Mouse (Mus musculus) intestine, embryonic 16.5 days (tissue): ENCODE measurements around the gene Hist2h4. TPM values are rescaled to one million over a fixed set of nuclear protein-coding genes. Genes with fewer than 3 reads are reported as not detected.

Experiments used
- ATAC-seq: fragments of 200-750 bp; cut with Nextera tagmentation; 2 replicates; pipeline ENCODE4 v1.8.0; 2017; ENCODE audit warnings: moderate TSS enrichment, moderate library complexity
- H3K27ac ChIP-seq: fragments of 300-500 bp; sonication (generic); 2 replicates; pipeline ENCODE4 v1.5.1; 2014; ENCODE audit warnings: mild to moderate bottlenecking, low read length
- H3K27me3 ChIP-seq: fragments of 300-500 bp; sonication (generic); replicated peaks from 2 replicates; pipeline ENCODE4 v1.6.1; 2014; ENCODE audit warnings: low read length, control low read depth, mixed read lengths; ENCODE audit not compliant: control insufficient read depth, insufficient read depth
- H3K36me3 ChIP-seq: fragments of 300-500 bp; sonication (generic); 2 replicates; pipeline ENCODE4 v1.6.1; 2014; ENCODE audit warnings: low read length, control low read depth; ENCODE audit not compliant: control insufficient read depth, insufficient read depth
- H3K4me1 ChIP-seq: fragments of 300-500 bp; sonication (generic); 2 replicates; pipeline ENCODE4 v1.6.1; 2014; ENCODE audit warnings: low read length, control low read depth, mixed read lengths; ENCODE audit not compliant: control insufficient read depth, insufficient read depth
- H3K4me2 ChIP-seq: fragments of 300-500 bp; sonication (generic); 2 replicates; pipeline ENCODE4 v1.6.1; 2014; ENCODE audit warnings: low read depth, low read length, control low read depth
- H3K4me3 ChIP-seq: fragments of 300-500 bp; sonication (generic); 2 replicates; pipeline ENCODE4 v1.5.1; 2014; ENCODE audit warnings: mild to moderate bottlenecking, low read length
- H3K9ac ChIP-seq: fragments of 300-500 bp; sonication (generic); 2 replicates; pipeline ENCODE4 v1.6.1; 2014; ENCODE audit warnings: low read depth, low read length
- H3K9me3 ChIP-seq: fragments of 300-500 bp; sonication (generic); 2 replicates; pipeline ENCODE4 v1.6.1; 2016; ENCODE audit warnings: low read length, control low read depth; ENCODE audit not compliant: control insufficient read depth
- whole genome bisulfite sequencing: fragments of 180-500 bp; shearing (Covaris S2); extraction: QIAGEN DNeasy Blood & Tissue Kit; methylation state at CpG from one replicate; pipeline ENCODE4 v1.1.7; 2014; 5-methylcytosine and 5-hydroxymethylcytosine counted together
- polyA plus RNA-seq: library from polyadenylated mRNA; unstranded; fragments of >200 nt; fragmentation: Nextera tagmentation; extraction: Ambion mirVana; gene quantifications from 2 replicates; pipeline ENCODE4 v1.2.1, GENCODE M21; 2015

Gene Hist2h4
- polyA plus RNA-seq, 1 experiment from 2014 or later: 5.3 TPM

DNA sequence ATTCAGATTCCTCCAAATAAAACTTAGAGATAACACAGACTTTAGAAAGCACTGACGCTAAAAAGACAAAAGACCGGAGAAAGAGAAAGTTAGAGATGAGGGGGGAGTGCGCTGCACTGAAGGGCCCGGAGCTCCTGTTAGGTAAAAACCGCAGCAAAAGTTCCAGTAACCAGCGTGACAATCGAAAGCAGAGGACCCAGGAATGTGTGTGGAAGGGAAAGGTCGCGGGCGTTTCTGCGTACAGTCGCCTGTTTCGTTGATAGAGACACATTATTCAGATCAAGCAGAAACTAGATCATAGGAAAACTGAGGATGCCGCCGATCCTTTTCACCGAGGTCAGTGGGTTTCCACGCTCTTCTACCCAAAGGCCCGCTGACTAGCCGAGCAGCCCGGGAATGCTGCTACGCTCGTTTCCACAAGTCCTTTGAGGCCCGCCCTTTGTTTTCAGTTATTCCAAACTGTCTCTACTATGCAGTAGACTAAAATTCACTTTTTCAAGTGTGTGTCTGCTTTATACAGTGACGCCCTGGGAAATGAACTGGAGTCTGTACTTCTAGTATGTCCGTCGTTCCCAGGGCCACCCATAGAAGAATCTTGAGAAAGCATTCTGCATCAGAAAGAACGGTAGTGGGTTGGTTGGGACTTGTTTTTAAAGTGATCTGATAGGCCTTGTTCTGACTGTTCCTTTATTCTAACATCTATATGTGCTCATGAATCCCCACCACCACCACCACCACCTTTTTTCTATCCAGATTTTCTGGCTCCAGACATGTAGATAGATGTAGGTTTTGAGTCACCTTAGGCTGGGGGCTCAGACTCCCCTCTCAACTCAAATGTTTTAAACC lies 670 bp upstream of the Hist2h4 start:
- peak; percentile 36 for ATAC-seq
- no peaks in the 10 kb centered on the region for H3K27me3 ChIP-seq
- peaks cover 17% of the 10 kb centered on the region; the same call in 1 of the 2 replicates for H3K4me1 ChIP-seq
- H3K4me3 ChIP-seq: peak overlapping the region; percentile 64
- H3K27ac ChIP-seq: peak overlapping the region; percentile 97
- H3K9me3 ChIP-seq: no peaks in the 10 kb centered on the region
- WGBS: 6% methylated on average over 27 of the region's 27 CpGs
- H3K9ac ChIP-seq: peak overlapping the region; percentile 79
- peak overlapping the region; percentile 55 for H3K4me2 ChIP-seq
- no peaks in the 10 kb centered on the region for H3K36me3 ChIP-seq

DNA sequence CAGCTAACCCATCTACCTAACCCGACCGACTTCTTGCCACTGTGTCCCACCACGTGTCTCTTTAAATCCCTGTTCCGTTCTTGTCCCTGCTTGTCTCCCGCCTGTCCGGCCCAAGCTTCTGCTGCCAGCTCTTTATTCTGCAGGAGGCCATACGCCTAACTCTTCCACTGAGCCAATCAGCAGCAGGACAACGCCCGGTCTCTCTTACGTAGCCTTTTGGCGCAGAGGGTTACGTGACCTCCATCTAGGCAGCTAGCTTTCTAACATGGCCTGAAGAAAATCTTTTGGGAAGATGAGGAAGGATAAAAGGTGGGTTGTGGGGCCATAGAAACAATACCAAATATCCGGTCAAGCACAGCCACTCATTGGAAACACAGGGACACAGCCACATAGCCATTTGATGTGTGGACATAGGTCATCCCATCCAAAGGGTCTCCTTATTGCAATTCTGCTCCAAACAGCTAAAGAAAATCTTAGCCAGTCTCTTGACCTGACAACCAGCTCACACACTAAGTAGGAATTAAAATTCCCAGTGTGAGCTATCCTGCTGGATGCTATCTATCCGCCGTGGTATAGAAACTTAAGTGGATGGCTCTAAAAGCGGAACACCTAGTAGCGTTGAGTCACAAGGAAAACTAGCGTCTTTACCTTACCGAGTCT lies 765 bp downstream of the Hist2h4 start:
- peak overlapping the region; percentile 67 for H3K4me2 ChIP-seq
- no peaks in the 10 kb centered on the region for H3K9me3 ChIP-seq
- peak; percentile 81 for ATAC-seq
- under 1% methylated on average over 19 of the region's 19 CpGs for WGBS
- H3K27ac ChIP-seq: peak overlapping the region; percentile 98
- H3K4me3 ChIP-seq: peak overlapping the region; percentile 64
- no peaks in the 10 kb centered on the region for H3K27me3 ChIP-seq
- peaks cover 15% of the 10 kb centered on the region; the same call in 1 of the 2 replicates for H3K4me1 ChIP-seq
- peak overlapping the region; percentile 82 for H3K9ac ChIP-seq
- no peaks in the 10 kb centered on the region for H3K36me3 ChIP-seq

DNA sequence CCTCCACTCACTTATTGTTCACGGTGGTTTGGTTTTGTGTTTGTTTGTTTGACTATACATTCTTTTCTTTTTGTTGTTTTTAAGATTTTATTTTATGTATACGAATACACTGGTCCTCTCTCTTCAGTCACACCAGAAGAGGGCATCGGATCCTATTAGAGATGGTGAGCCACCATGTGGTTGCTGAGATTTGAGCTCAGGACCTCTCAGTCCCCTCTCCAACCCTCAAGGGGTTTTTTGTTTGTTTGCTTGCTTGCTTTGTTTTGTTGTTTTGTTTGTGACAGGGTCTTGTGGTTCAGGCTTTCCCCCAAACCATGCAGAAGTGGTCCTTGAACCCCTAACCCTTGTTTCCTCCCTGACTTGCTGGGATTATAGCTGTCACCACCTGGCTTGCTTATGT lies 1.5 kb downstream of the Hist2h4 start:
- Histone ChIP-seq H3K27me3 (no peaks in the 10 kb centered on the region), H3K27ac (peak overlapping the region; percentile 98), H3K36me3 (no peaks in the 10 kb centered on the region), H3K4me3 (peak overlapping the region; percentile 64; the same call in 1 of the 2 replicates), H3K4me2 (peak overlapping the region; percentile 67), H3K9me3 (no peaks in the 10 kb centered on the region), H3K4me1 (peaks cover 15% of the 10 kb centered on the region; the same call in 1 of the 2 replicates), H3K9ac (peak overlapping the region; percentile 82)
- no peak for ATAC-seq
- WGBS: 63% methylated on average over 3 of the region's 3 CpGs

DNA sequence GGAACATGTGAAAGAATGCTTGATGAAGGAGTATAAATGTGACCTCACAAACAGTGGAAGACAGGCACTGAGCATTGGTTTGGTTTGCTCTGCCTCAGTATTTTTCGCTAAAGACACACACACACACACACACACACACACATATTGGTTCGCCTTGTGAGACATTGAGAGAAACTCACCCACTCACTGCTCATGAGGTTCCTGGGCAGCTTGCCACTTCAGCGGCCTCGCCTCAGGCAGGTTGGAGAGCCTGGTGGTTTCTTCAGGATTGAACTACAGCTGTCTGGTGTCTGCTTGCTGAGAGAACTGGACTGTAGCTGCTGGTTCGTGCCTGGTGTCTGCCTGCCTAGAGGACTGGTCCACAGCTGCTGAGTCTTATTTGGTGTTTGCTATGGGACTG lies 2.9 kb downstream of the Hist2h4 start:
- Histone ChIP-seq H3K27ac (no peak overlapping the region), H3K9me3 (no peaks in the 10 kb centered on the region), H3K36me3 (no peaks in the 10 kb centered on the region), H3K4me1 (peaks cover 18% of the 10 kb centered on the region; the same call in 1 of the 2 replicates), H3K9ac (no peak overlapping the region), H3K27me3 (no peaks in the 10 kb centered on the region), H3K4me2 (no peak overlapping the region), H3K4me3 (no peak overlapping the region)
- WGBS: 89% methylated on average over 5 of the region's 5 CpGs
- no peak for ATAC-seq

DNA sequence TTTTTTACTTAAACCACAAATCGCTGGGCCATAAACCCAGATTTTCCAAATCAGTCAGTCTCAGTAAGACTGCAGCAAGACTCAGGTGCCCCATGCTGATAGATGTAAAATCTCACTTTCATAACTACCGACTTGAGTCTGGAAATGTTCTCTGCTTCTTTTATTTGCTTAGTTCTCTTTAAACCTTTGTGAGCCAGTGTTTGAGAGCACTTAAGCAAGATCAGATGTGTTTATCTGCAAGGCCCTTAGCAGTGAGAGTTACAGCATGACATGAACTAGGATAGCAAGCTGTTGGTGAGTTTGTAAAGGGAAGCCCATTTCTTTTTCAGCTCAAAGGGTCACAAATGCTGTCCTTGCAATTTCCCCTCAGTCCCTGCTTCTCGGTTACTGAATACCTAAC lies 5.9 kb downstream of the Hist2h4 start:
- 66% methylated on average over 3 of the region's 3 CpGs for WGBS
- H3K4me1 ChIP-seq: peaks cover 9% of the 10 kb centered on the region; the same call in 1 of the 2 replicates
- H3K36me3 ChIP-seq: no peaks in the 10 kb centered on the region

DNA sequence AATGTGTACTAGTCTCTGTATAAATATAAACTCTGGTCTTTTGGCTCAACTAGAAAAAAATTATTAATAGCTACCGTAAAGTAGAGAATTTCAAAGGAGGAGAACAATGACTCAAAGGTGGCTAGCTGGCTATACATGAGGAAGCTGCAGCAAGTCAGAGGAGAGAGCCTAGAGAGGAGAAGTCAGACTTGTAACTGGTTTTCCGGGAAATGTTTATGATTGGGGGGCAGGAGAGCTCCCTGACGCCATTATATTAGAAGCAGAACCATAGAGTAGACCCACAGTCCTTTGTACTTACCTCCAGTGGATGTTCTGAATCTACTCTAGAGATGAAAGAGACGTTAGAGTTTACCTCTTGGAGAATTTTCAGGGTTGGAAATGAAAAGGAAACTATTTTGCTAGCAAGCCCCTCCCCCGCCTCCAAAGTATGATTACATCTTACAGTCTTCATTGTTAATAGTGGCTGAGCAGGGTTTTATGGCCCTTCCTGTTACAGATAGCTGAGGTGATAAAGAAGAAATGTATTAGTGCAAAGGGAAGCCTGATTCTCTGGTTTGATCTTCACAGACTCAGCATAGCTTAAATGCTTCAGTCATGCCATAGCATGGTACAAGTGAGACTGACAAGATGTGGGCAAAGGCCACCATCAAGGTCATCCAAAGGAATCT lies 7.1 kb downstream of the Hist2h4 start:
- 0 out of 2 replicates have a peak overlapping the region, but pooled peaks have one; percentile 5 for H3K4me3 ChIP-seq
- H3K27ac ChIP-seq: peak overlapping the region; percentile 51
- no peaks in the 10 kb centered on the region for H3K27me3 ChIP-seq
- WGBS: 43% methylated on average over 5 of the region's 5 CpGs
- ATAC-seq: peak; percentile 76
- no peaks in the 10 kb centered on the region for H3K36me3 ChIP-seq
- 0 out of 2 replicates have a peak overlapping the region, but pooled peaks have one; percentile 9 for H3K4me2 ChIP-seq
- H3K9me3 ChIP-seq: no peaks in the 10 kb centered on the region
- H3K9ac ChIP-seq: 0 out of 2 replicates have a peak overlapping the region, but pooled peaks have one; percentile 23
- H3K4me1 ChIP-seq: peaks cover 5% of the 10 kb centered on the region; the same call in 1 of the 2 replicates

More for the DNA sequence above, 5.9 kb downstream of the Hist2h4 start:
- ATAC-seq: no peak
- Histone ChIP-seq H3K9ac (no peak overlapping the region), H3K4me2 (no peak overlapping the region), H3K27me3 (no peaks in the 10 kb centered on the region), H3K27ac (no peak overlapping the region), H3K4me3 (no peak overlapping the region), H3K9me3 (no peaks in the 10 kb centered on the region)

DNA sequence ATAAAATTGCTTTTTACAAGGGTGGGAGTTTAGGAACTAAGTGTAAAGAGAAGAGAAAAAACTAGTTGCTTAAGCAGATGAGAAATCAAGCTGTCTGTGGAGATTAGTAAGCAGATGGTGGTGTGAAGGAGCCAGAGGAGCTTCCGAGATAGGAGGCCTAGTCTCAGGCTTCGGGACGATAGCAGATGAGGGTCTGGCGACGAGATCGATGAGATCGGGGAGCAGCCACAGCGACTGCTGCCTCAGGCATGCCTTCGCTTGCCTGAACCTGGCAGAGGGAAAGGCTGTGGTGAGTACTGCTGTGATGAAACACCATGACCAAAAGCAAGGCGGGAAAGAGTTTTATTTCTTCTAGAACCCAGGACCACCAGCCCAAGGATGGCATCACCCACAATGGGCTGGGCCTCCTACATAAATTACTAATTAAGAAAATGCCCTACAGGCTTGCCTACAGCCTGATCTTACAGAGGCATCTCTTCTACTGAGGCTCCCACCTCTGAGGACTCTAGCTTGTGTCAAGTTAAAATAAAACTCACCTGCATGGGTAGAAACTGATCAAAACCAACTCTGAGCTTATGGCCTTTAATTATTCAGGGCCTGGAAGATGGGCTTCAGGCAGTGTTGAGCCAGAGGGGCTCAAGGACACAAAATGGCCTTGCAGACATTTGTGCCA lies 8.3 kb downstream of the Hist2h4 start:
- Histone ChIP-seq H3K9me3 (no peaks in the 10 kb centered on the region), H3K27ac (no peak overlapping the region), H3K36me3 (no peaks in the 10 kb centered on the region), H3K9ac (peak overlapping the region; percentile 14; the same call in 1 of the 2 replicates), H3K4me3 (no peak overlapping the region), H3K4me2 (no peak overlapping the region), H3K4me1 (peaks cover 8% of the 10 kb centered on the region), H3K27me3 (no peaks in the 10 kb centered on the region)
- ATAC-seq: no peak
- 48% methylated on average over 10 of the region's 10 CpGs for WGBS

DNA sequence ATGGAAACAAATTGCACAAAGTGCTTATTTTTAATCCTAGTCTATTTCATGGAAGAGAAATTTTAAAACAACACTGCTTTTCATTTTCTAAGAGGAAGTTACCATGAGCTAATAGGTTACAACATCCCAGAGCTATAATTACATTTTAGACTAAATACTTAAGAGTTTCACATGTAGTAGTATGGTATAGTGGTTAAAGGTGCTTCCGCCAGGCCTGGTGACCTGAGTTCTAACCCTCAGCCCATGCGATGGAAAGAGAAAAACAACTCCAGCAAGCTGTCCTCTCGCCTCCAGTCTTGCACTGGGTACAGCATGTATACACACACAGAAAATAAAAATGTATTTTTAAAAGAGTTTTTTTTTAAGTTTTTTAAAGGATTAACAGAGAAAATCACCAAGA lies 11.3 kb downstream of the Hist2h4 start:
- 84% methylated on average over 3 of the region's 3 CpGs for WGBS
- H3K4me2 ChIP-seq: no peak overlapping the region
- peaks cover 19% of the 10 kb centered on the region for H3K4me1 ChIP-seq
- no peak overlapping the region for H3K27ac ChIP-seq
- no peaks in the 10 kb centered on the region for H3K36me3 ChIP-seq
- H3K9ac ChIP-seq: no peak overlapping the region
- no peaks in the 10 kb centered on the region for H3K27me3 ChIP-seq
- no peak for ATAC-seq
- no peaks in the 10 kb centered on the region for H3K9me3 ChIP-seq
- H3K4me3 ChIP-seq: no peak overlapping the region
